Mouse (Mus musculus) adrenal gland (tissue): ENCODE measurements around the gene Sag.

ENCODE experiments used
- intact Hi-C: fragments of 180-260 bp; cut with DNase I; formaldehyde crosslinking; loops from one replicate; pipeline ENCODE4 v1.15.1; 2025

The Sag gene

DNA sequence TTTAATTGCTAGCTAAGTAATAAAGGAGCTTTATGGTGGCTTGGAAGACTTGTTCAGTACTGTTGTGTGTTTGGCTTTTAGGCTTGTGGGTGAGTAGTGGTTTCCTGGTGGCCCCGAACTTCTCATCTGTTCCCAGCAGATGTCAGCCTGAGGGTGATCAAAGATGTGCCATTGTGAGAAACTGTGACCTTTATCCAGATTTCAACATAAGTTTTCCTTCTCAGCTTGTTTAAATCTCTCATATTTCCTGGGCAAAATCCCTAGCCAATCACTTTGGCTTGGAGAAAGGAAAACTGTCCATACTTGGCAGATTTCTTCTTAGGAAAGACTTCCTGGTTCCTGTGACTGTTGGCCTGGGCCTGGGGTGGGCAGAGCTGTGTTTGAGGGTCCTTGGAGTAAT lies 87.5 kb downstream of the Sag start:
- intact Hi-C loops: no loop called here

DNA sequence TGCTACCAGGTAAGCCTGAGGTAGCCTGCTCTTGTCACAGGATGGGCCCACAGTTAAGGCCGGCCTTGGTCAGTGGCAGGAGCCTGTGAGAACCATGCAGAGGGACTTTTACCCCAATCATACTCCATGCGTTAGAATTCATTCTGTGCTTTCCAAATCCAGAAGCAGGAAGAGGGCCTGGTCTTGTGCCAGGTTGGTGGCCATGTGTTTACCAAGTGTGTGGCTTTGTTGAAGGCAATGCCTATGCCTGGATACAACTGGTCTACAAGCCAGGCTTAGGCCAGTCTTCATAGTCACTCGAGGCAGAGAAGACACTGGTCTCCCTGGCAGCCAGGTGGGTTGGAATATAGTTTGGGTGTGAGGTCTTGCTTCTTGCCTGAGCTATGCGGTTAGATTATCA lies 88.2 kb downstream of the Sag start:
- intact Hi-C loops: no loop called here

DNA sequence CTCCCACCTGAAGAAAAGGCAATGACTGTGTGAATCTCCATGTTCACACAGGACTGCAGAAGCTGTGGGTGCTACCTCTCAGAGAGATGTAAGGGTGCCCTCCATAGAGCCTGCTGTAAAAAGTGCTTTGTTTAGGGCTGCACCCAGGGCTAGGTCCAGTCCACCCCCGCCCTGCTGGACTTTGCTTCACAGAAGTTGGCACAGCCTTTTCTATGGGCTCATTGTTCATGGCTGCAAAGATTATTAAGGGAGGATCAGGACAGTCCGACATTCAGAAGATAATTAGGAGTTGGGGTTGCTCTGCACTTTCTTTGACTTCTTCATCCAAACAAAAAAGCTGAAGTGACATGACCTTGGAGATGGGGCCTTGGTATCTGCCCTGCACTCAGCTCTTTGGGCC lies 89.0 kb downstream of the Sag start:
- intact Hi-C loops: no loop called here

DNA sequence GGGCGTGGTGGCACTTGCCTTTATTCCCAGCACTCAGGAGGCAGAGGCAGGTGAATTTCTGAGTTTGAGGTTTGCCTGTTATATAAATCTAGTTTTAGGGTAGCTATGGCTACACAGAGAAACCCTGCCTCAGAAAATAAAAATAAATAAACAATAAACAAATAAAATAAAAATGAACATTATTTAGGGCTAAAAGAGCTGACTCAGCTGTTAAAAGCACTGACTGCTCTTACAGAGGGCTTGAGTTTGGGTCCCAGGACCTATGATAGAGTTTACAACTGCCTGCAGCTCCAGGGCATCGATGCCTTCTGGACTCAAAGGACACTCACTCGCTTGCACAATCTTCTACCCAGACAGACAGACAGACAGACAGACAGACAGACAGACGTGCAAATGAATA lies 89.9 kb downstream of the Sag start:
- intact Hi-C loops: no loop called here
